Mouse (Mus musculus): ENCODE measurements around the gene Xcr1.

Gene Xcr1

DNA sequence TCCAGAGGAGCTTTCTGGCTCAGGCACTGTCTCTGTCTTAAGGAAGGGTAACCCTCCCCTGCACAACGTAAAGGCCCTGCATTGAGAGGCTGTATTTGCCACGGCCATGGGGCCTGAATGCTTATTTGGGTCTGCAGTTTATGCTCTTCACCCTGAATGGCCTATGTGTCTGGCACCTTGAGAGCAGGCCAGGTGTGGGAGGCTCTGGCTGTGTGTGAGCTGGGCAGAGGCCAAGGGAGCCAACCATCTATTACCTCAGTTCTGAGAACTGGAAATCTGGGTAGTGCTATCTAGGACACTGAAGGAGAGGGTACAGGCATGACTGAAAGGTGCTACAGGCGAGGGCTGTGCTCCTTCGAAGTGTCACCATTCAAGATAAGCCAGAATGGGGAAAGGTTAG, 47.0 kb downstream of the Xcr1 start:
- no peak for DNase-seq (ENCODE audit: low spot score)

DNA sequence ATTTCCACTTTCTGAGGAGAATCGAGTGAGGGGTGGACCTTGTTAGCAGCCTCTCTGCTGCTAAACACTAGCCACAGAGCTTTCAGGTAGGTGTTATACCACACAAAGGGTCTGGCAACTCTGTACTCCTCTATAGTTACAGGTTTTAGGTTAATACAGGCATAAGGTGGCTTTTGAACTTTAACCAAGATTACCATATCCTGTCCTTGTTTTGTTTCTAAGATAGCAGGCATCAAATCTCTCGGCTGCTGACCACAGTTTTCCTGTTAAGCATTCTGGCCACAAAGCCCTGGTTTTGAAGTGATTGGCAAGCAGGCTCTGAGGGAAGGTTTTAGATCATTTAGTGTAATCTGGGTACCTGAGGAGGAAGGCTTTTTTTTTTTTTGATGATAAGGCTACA, 47.5 kb downstream of the Xcr1 start:
- DNase-seq (ENCODE audit: low spot score) = no peak

DNA sequence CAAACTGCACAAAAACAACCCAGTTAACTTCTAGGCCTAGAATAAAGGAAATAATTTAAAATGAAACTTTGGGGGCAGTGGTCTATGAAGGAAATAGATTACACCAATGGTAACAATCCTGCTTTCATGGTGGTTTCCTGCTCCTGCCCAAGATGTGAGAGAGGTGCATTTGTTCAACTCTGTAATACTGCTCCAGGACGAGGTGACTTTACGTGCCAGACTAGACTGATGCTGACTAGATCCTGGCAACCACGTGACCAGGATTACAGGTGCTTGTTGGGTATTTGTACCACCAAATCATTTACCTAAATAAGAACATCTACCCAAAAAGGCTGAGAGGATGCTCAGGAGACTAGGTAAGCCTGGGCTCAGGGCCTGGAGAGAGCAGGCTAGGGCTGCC, 50.0 kb downstream of the Xcr1 start:
- DNase-seq (ENCODE audit: low spot score) = no peak

DNA sequence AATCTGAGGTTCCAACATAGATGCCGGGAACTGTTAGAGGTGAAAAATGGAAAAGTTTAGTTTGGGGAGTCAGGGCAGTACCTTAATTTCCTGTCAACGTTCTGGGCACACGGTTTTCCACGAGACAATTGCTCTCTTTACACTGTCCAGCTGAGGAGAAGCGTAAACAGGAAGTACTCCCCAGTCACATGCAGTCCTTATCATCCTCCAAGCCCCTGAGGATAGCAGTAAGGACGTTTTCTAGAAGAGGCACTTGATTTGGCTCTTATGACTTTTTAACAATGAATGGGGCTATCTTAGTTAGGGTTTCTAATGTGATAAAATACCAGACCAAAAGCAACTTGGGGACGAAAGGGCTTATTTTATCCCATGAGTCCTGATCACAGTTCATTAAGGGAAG, 53.2 kb downstream of the Xcr1 start:
- DNase-seq (ENCODE audit: low spot score) = no peak

DNA sequence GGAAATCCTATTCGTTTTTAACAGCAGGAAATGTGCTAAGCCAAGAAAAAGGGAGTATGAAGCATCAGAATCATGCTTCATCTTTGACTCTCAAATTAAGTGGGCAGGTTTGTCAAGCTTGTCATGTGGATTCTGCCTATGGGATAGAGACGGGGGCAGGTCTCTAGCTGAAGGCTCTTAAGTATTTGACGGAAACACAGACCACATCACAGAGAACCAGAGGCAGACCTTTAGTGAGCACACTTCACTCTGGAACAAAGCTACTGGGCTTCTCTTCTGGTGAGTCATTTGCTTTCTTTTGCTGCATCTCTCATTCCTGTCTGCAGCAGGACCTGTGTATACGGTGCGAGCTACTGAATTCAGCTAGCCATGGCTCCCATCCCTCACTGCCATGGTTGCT, 55.6 kb downstream of the Xcr1 start, which contains the start of gene Cxcr6:
Cxcr6 (plus strand) TSS at position 209 of the 400 bp plus-strand sequence.
- DNase-seq (ENCODE audit: low spot score) = no peak

DNA sequence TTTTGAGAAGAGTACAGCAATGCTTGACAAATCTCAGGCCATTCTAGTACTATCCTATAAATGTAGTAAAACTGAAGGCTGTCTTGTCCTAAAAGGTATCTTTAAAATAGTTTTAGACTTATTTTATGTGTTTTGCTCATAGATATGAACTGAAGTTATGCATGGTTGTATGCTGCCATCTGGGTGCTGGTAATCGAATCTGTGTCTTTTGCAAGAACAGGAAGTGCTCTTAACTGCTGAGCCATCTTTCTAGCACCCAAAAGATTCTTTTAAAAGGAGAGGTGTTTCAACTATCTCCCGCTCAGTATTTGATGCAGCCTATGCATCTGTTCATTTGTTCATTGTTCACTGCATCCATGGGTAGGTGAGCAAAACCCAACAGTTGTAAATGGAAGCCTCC, 56.6 kb downstream of the Xcr1 start:
- no peak for DNase-seq (ENCODE audit: low spot score)

DNA sequence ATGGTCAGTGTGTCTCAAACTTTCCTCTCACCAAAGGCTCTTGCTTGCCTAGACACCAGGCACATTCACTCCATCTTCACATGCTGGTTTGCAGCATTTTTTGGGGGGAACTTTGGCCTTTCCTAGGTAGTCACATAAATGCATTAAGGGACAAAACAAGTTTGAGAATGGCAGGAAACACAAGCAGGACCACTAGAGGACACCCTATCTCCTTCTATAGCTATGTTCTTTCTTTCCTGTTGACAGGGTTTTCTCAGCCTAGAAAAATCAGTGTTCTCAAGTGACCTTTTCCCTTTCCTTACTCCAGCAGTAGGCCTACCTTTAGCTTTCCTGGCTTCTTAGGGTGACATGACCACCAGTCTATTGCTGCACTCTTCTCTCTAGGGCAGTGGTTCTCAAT, 58.9 kb downstream of the Xcr1 start:
- no peak for DNase-seq (ENCODE audit: low spot score)

DNA sequence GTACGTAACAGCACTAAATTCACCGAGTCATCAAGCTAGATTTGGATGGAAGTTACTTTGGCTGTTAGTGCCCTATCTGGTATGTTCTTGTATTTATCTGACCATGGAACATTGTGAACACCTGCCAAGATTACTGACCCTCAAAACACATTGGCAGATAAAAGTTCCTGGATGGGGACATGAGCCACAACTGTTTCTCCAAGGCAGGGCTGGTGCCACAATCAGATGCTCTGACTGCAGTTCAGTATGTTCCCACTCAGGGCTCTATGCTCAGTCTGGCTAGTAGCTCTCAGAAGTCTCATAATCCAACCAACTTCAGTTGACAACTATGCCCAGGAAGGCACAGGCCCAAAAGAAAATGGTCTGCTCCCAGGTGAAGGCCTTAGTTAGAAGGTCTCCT, 59.4 kb downstream of the Xcr1 start:
- DNase-seq (ENCODE audit: low spot score) = no peak

Measured in left cerebral cortex, adult 11 months (tissue).